Mouse (Mus musculus) olfactory bulb, adult 2 months (tissue): ENCODE data around the gene Mapkapk2.

Experiments
- CTCF ChIP-seq: fragments of 200-500 bp; IDR thresholded peaks from 2 replicates; pipeline ENCODE4 v1.5.1; 2012; ENCODE audit warnings: low read depth, mild to moderate bottlenecking, low read length, moderate library complexity; ENCODE audit not compliant: insufficient read depth
- POLR2A ChIP-seq: fragments of 200-500 bp; IDR thresholded peaks from 2 replicates; pipeline ENCODE4 v1.6.1; 2012; ENCODE audit warnings: mild to moderate bottlenecking, low read depth, low read length, moderate library complexity; ENCODE audit not compliant: insufficient read depth

DNA sequence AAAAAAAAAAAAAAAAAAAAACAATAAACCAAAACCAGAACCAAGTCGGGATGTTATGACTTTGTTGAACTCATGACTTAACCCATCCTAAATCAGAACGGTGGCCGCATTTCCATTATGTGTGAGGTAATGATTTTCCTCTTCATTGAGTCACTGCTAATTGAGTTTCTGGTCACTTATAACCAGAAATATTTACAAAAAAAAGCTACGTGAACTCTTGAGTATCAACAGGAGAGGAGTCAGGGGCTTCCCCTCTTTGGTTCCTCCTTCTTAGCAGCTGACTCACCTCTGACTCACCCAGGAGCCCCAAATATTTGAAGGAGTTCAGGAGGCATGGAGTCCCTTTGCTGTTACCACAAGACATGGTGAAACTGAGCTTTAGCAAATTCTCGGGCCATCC, 59.6 kb downstream of the Mapkapk2 start:
- TF ChIP-seq POLR2A, result no peak
- TF ChIP-seq CTCF, result no peak
